Mouse (Mus musculus): Measurements from ENCODE around the gene Cluap1.

The Cluap1 gene

GRCm38 (mm10) chr16:3908537-3909111 lies at the start of gene Cluap1, which contains the start of gene 1700037C18Rik:
TSS of gene Cluap1 (plus strand) at chr16:3908801.
TSS of gene 1700037C18Rik (minus strand) at chr16:3908689.
- peak; percentile 92 for ATAC-seq (ENCODE audit: low TSS enrichment)

GRCm38 (mm10) chr16:3859254-3859653 lies 49.3 kb upstream of the Cluap1 start:
- no peak for ATAC-seq (ENCODE audit: low TSS enrichment)

- no peak for ATAC-seq (ENCODE audit: low TSS enrichment)
These were observed 36.8 kb upstream of the Cluap1 start for GRCm38 (mm10) chr16:3871815-3872214.

GRCm38 (mm10) chr16:3872216-3873047 lies 36.2 kb upstream of the Cluap1 start, which contains the start of gene Naa60:
TSS of gene Naa60 (plus strand) at chr16:3872375.
- peak; percentile 98 for ATAC-seq (ENCODE audit: low TSS enrichment)

- no peak for ATAC-seq (ENCODE audit: low TSS enrichment)
These were observed 32.3 kb upstream of the Cluap1 start for GRCm38 (mm10) chr16:3876346-3876745.

GRCm38 (mm10) chr16:3884201-3885064 lies 24.2 kb upstream of the Cluap1 start, which contains the start of the genes Zfp597 and Gm20695:
TSS of gene Zfp597 (minus strand) at chr16:3884561.
TSS of gene Gm20695 (plus strand) at chr16:3884648.
- peak; percentile 98 for ATAC-seq (ENCODE audit: low TSS enrichment)

GRCm38 (mm10) chr16:3885065-3885670 lies 23.4 kb upstream of the Cluap1 start:
- ATAC-seq (ENCODE audit: low TSS enrichment), result no peak

GRCm38 (mm10) chr16:3891621-3892295 lies 16.8 kb upstream of the Cluap1 start:
- peak; percentile 52; the same call in 1 of the 2 replicates for ATAC-seq (ENCODE audit: low TSS enrichment)

- no peak for ATAC-seq (ENCODE audit: low TSS enrichment)
These were observed 14.9 kb upstream of the Cluap1 start for GRCm38 (mm10) chr16:3893739-3894138.

GRCm38 (mm10) chr16:3895173-3895792 lies 13.3 kb upstream of the Cluap1 start:
- ATAC-seq (ENCODE audit: low TSS enrichment), result no peak

- no peak for ATAC-seq (ENCODE audit: low TSS enrichment)
These were observed 12.6 kb upstream of the Cluap1 start for GRCm38 (mm10) chr16:3896046-3896445.

- no peak for ATAC-seq (ENCODE audit: low TSS enrichment)
These were observed 12.0 kb upstream of the Cluap1 start for GRCm38 (mm10) chr16:3896553-3896952.

GRCm38 (mm10) chr16:3907471-3907870 lies 1.1 kb upstream of the Cluap1 start:
- ATAC-seq (ENCODE audit: low TSS enrichment), result no peak

GRCm38 (mm10) chr16:3909118-3909517 lies 517 bp downstream of the Cluap1 start:
- ATAC-seq (ENCODE audit: low TSS enrichment), result no peak; the same call in 1 of the 2 replicates

- no peak for ATAC-seq (ENCODE audit: low TSS enrichment)
These were observed 12.2 kb downstream of the Cluap1 start for GRCm38 (mm10) chr16:3920756-3921155.

- ATAC-seq (ENCODE audit: low TSS enrichment), result no peak
These were observed 14.9 kb downstream of the Cluap1 start for GRCm38 (mm10) chr16:3923515-3923914.

- no peak for ATAC-seq (ENCODE audit: low TSS enrichment)
These were observed 15.4 kb downstream of the Cluap1 start for GRCm38 (mm10) chr16:3923966-3924365.

- ATAC-seq (ENCODE audit: low TSS enrichment), result no peak
These were observed 20.0 kb downstream of the Cluap1 start for GRCm38 (mm10) chr16:3928582-3928981.

- no peak for ATAC-seq (ENCODE audit: low TSS enrichment)
These were observed 20.6 kb downstream of the Cluap1 start for GRCm38 (mm10) chr16:3929151-3929550.

- ATAC-seq (ENCODE audit: low TSS enrichment), result no peak
These were observed 24.9 kb downstream of the Cluap1 start for GRCm38 (mm10) chr16:3933536-3933935.
